Mouse (Mus musculus) small intestine, adult 10 weeks (tissue): ENCODE results near the gene Foxj3. TPM values are rescaled to one million over a fixed set of nuclear protein-coding genes. Genes with fewer than 3 reads are reported as not detected.

ENCODE experiments used
- polyA plus RNA-seq: library from polyadenylated mRNA; stranded (reverse); fragments of 350-450 nt; fragmentation: Illumina TruSeq; extraction: RNeasy Lipid Tissue Mini Kit (QIAGEN cat#74804); gene quantifications from one replicate; pipeline ENCODE4 v1.2.3, GENCODE M21; 2014; ENCODE audit warnings: low replicate concordance

Foxj3 gene
- 59.5 TPM for polyA plus RNA-seq

GRCm38 (mm10) chr4:119536615-119537014 lies at the start of gene Foxj3:
Gene Foxj3 (plus strand): TSS chr4:119537004.

GRCm38 (mm10) chr4:119492291-119492932 lies 44.4 kb upstream of the Foxj3 start, which contains the start of gene Rimkla:
Gene Rimkla (minus strand): TSS chr4:119492628.

GRCm38 (mm10) chr4:119539031-119539824 lies 2.4 kb downstream of the Foxj3 start, which contains the start of gene Frg2f1:
Gene Frg2f1 (minus strand): TSS chr4:119539529.

GRCm38 (mm10) chr4:119637176-119637845 lies 100.5 kb downstream of the Foxj3 start, which contains the start of gene Guca2a:
Gene Guca2a (plus strand): TSS chr4:119637704.

DNA sequence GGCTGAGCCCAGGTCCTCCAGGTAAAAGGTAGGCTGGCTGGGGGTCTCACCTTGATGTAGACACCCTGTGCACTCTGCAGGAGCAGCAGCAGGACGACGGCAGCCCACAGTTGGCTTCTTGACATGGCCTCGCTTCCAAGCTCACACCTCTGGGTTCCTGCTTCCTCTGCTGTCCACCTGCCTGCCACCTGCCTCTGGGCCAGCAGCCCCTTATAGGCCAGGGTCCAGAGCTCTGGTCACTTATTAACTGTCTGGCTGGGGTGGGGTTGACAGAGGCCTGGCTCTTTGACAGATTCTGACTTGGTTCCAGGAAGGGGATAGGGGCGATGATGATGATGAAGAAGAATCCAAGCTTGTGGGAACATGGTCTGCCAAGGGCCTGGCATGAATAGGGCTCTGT lies 121.9 kb downstream of the Foxj3 start, which contains the start of gene Guca2b:
TSS of gene Guca2b (minus strand) at position 224 of the 400 bp plus-strand sequence.

Other genes with a start within 250 kb of the Foxj3 start
- gene Ybx1, start 242.4 kb upstream of the Foxj3 start, polyA plus RNA-seq, result 684 TPM
- gene Ppih, start 216.5 kb upstream of the Foxj3 start, polyA plus RNA-seq, result 28.3 TPM
- gene Ccdc30, start 121.5 kb upstream of the Foxj3 start, polyA plus RNA-seq, result 0.45 TPM
- 38.4 TPM for gene Ppcs, start 114.6 kb upstream of the Foxj3 start, polyA plus RNA-seq
- gene Zmynd12, start 114.2 kb upstream of the Foxj3 start, polyA plus RNA-seq, result not detected
- gene Rimkla, start 44.4 kb upstream of the Foxj3 start, polyA plus RNA-seq, result 0.30 TPM
- gene Frg2f1, start 2.5 kb downstream of the Foxj3 start, polyA plus RNA-seq, result 3.8 TPM
- not detected for gene Guca2a, start 100.7 kb downstream of the Foxj3 start, polyA plus RNA-seq
- 131 TPM for gene Guca2b, start 122.0 kb downstream of the Foxj3 start, polyA plus RNA-seq
- gene Hivep3, start 196.8 kb downstream of the Foxj3 start, polyA plus RNA-seq, result 0.97 TPM